Mouse (Mus musculus) right cerebral cortex, postnatal 36 days (tissue): ENCODE data around the gene Suz12.
"Not testable (repeated sequence)": the region's sequence is repeated elsewhere in the genome, so short reads cannot be mapped to it uniquely, and the experiment has no call there.

Experiments used
- DNase-seq, 2 experiments: peaks; one replicate each; pipeline ENCODE4 v3.0.0; 2022; ENCODE audit warnings: low spot score in 2 of 2, mixed read lengths in 1 of 2

Gene Suz12

DNA sequence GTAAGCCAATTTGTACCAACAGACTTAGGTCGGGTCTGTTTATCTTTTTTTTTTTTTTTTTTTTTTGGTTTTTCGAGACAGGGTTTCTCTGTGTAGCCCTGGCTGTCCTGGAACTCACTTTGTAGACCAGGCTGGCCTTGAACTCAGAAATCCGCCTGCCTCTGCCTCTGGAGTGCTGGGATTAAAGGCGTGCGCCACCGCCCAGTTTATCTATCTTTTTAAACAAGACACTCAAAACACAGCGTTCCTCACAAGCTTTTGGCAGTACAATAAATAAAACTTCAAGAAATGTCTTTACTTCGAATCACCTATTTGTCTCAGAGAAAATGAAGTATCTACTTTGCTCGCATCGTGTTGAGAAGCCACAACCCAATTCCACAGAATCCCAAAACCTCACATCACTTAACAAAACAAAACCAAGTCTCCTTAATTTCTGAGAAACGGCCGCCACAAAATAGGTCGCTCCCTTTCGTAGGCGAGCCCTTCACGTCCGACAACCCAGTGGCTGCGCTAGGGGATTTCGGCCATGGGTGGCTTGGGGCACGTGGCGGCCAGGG lies 793 bp upstream of the Suz12 start:
- no peak for DNase-seq

DNA sequence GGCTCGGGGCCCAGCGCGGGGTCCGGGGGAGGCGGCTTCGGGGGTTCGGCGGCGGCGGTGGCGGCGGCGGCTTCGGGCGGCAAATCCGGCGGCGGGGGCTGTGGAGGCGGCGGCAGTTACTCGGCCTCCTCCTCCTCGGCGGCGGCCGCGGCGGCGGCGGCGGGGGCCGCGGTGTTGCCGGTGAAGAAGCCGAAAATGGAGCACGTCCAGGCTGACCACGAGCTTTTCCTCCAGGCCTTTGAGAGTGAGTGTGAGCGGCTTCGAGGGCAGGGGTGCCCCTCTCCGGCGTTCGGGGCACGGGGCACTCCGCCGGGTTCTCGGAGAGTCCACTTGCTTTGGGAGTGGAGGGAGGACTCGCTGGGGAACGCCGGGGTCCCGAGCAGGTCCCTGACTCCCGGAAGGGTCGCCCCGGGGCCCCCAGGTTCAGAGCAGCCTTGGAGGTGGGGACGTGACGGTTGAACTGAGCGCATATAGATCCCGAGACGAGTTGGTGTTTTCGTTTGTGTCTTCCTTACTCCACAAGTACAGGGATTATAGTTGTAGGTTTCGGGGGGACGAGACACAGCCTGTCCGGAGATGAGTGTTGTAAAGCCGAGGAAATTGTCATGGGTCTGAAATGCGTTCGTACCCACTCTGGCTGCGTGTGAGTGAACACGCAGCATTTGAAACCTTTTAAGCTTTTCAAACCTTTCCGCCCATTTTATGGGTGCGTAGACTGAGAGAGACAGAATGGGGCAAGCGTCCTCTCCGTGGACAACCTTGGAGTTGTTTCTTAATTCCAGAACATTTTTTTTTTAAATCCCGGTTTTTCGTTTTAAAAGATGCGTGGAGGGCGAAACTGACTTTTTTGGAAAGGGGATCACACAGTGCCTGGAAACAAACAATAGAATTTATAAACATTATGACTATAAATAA lies 707 bp downstream of the Suz12 start:
- no peak for DNase-seq

DNA sequence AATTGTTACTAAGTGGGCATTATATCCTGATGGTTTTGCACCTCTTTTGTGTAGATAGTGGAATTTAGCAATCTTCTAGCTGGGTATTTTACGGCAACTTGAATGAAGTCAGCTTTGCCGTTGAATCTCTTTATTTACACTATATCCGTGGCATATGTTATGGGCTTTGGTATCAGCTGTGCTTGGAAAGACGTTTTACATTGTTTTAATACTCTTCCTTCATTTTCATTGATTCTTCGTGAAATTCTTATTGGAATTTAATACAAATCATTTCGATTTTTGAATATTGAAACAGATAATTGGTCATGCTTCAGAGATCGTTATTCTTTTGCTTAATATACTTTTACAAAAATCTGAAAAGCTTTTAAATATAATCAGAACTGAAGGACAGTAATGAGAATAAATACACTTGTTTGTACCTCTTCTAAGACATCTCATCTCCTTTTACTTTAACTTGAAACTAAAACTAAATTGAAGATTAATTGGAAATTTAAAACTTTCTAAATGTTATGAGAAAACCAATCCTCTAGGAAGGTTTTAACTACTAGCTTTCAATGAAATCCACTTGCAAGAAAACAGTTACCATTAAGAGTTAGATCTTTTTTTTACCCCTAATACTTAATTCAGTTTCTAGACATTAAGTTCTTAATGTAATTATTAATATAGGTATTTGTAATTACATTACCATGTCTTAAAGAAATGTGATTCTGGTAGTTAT lies 1.5 kb downstream of the Suz12 start:
- no peak for DNase-seq

GRCm38 (mm10) chr11:80016533-80016932 lies 23.6 kb downstream of the Suz12 start:
- not testable (repeated sequence) for DNase-seq

GRCm38 (mm10) chr11:80019792-80020191 lies 26.9 kb downstream of the Suz12 start:
- DNase-seq, result no peak

GRCm38 (mm10) chr11:80021306-80021705 lies 28.4 kb downstream of the Suz12 start:
- no peak for DNase-seq

- DNase-seq, result no peak
These were observed 44.6 kb downstream of the Suz12 start for GRCm38 (mm10) chr11:80037495-80037894.

DNA sequence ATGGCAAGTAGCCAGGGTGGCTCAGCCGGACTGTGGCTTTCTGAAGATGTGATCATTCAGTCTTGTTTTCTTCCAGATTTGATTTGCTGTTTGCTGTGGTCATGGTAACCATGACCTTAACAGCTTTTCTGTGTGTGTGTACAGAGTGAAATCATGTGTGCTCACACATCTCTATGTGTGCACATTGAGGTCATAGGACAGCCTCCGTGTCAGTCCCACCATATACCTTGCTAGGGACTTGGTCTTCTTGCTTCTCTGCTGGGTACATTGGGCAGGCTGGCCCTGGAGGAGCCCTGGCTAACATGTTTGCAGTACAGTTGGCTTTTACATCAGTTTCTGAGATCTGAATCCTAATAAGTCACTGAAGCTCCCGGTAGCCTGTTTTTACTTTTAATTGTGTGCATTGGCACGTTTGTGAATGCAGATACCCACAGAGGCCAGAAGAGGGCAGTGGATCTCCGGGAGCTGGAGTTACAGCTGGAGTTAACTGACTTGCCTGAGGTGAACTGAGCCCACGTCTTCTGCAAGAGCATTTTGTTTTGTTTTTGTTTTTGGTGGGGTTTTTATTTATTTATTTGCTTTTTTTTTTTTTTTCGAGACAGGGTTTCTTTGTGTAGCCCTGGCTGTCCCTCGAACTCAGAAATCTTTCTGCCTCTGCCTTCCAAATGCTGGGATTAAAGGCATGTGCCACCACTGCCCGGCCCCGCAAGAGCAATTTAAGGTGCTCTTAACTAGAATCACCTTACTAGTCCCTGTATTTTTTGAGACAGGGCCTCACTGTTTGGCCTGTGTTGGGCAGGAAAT lies 49.9 kb downstream of the Suz12 start:
- DNase-seq, result no peak

DNA sequence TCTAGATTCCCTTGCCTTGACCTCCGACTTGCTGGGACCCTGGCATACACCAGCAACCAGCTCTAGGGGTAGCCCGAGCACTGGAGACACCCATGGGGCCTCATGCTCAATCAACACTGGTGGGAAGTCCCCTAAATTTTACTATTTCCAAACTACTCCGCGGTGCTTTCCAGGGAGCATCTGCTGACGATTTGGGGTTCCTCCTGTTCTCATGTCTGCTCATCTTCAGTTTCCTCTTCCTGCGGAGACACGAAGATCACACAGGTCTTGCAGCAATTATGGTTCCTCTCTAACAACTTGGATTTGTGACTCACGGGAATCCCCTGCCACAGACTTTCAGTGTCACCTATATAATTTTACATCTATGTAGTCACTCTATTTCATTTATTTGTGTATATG lies 50.5 kb downstream of the Suz12 start:
- no peak for DNase-seq

DNA sequence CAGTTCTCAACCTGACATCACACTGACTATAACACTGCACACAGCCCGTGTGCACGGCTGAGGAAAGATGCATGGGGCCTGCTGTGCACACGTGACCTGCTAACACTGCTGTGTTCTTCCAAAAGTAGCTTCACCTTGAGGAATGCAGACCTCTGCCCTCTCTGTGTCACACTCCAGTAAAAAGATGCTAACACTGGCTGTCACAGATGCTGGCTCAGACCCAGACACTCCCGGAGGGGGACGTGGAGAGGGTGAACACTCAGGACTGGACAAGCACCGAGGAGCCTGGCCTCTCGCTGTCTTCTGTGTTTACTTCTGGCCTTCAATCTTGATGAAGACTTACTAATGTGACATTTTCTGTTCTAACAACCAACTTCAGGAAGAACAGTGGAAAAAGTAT lies 54.0 kb downstream of the Suz12 start:
- no peak for DNase-seq

- no peak for DNase-seq
These were observed 57.2 kb downstream of the Suz12 start for GRCm38 (mm10) chr11:80050088-80050487.

GRCm38 (mm10) chr11:80052456-80052855 lies 59.5 kb downstream of the Suz12 start:
- DNase-seq, result no peak

- no peak for DNase-seq
These were observed 60.3 kb downstream of the Suz12 start for GRCm38 (mm10) chr11:80053171-80053570.

GRCm38 (mm10) chr11:80054659-80055058 lies 61.8 kb downstream of the Suz12 start:
- no peak for DNase-seq

DNA sequence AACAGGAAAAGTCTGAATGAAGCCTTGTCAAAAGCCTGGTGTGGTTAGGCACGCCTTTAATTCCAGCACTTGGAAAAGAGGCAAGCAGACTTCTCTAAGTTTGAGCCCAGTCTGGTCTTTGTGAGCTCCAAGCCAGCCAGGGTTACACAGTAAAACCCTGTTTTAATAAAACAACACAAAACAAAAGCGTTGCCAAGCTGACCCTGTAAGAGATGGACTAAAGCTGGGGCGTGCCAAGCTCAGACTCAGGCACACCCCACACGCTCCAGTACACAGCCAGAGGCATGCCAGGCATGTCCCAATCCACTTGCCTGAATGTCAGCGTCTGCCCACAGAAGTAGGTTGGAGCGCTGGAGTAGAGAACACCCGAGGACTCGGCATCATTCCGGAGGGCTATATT lies 63.2 kb downstream of the Suz12 start:
- DNase-seq, result no peak

GRCm38 (mm10) chr11:80062159-80062558 lies 69.3 kb downstream of the Suz12 start:
- DNase-seq, result peak; percentile 27 to 29

GRCm38 (mm10) chr11:80066373-80066772 lies 73.5 kb downstream of the Suz12 start:
- not testable (repeated sequence) for DNase-seq

- DNase-seq, result no peak
These were observed 74.7 kb downstream of the Suz12 start for GRCm38 (mm10) chr11:80067558-80067957.

DNA sequence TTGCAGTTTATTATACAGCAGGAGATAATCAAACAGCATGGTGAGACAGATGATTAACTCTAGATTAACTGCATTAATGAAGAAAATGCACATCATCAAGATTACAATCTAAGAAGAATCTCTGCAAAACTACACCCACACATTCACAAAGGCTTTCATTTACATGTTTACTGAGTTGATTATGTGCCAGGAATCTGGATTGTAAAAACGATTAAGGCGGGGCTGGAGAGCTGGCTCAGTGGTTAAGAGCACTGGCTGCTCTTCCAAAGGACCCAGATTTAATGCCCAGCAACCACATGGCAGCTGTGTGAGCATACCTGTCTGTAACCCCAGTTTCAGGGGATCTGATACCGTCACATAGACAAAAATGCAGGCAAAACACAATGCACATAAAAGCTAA lies 76.9 kb downstream of the Suz12 start:
- no peak for DNase-seq

- DNase-seq, result no peak
These were observed 78.1 kb downstream of the Suz12 start for GRCm38 (mm10) chr11:80071039-80071438.

DNA sequence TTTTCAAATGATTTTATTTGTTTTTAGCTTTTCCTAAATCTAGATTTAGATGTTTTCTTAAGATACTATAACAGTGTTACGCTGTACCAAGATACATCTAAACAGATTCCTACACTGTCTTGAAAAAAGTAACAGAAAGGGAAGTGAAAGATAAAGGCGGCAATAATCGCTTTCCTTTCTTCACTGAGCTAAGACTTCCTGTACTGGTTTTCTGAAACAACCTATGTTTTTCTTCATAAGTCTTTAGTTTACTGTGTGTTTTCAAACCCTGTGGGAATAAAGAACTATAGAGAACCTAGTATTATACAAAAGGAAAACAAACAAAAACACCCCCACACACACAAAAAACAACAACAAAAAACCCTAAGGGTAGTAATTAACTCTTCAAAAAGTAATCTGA lies 79.5 kb downstream of the Suz12 start:
- DNase-seq, result no peak
